Mouse (Mus musculus): ENCODE measurements at regions not wholly inside any gene's neighbourhood (a gene's known extent, or its start where the extent isn't known, plus 50 kb on each side); places are given as distances from the start of the nearest gene placed in this dataset.

GRCm38 (mm10) chr4:24219074-24219497, 277.2 kb upstream of the Mms22l start:
- TF ChIP-seq ETS1 (conservative IDR thresholded peaks at IDR 0.05; ENCODE audit: low read depth, low read length), result no peak
- TF ChIP-seq CTCF (conservative IDR thresholded peaks at IDR 0.05 in 1 of 2, IDR thresholded peaks at IDR 0.05 in 1 of 2; ENCODE audit: low read depth in 2 of 2, low read length in 2 of 2), result no peak
- TF ChIP-seq POLR2A (IDR thresholded peaks at IDR 0.05; ENCODE audit: low read depth, low read length), result no peak
- TF ChIP-seq HCFC1 (IDR thresholded peaks at IDR 0.05; ENCODE audit: low read depth, low read length), result no peak
- TF ChIP-seq CHD2 (IDR thresholded peaks at IDR 0.05; ENCODE audit: low read length), result no peak
- TF ChIP-seq USF2 (conservative IDR thresholded peaks at IDR 0.05; ENCODE audit: low read depth, low read length), result no peak
- no peak for TF ChIP-seq NRF1 (IDR thresholded peaks at IDR 0.05; ENCODE audit: low read depth, low read length)
- no peak for TF ChIP-seq MAFK (IDR thresholded peaks at IDR 0.05; ENCODE audit: insufficient replicate concordance, low read length)
- TF ChIP-seq RCOR1 (conservative IDR thresholded peaks at IDR 0.05; ENCODE audit: low read depth, low read length), result no peak
- TF ChIP-seq ELF1 (IDR thresholded peaks at IDR 0.05; ENCODE audit: low read depth, low read length), result no peak
- no peak for TF ChIP-seq ZKSCAN1 (IDR thresholded peaks at IDR 0.05; ENCODE audit: borderline replicate concordance, low read depth, low read length)
- no peak for TF ChIP-seq EP300 (IDR thresholded peaks at IDR 0.05; ENCODE audit: low read length)
- no peak for TF ChIP-seq JUND (conservative IDR thresholded peaks at IDR 0.05; ENCODE audit: low read depth, low read length)
